Mouse (Mus musculus) small intestine, adult 2 months (tissue): ENCODE measurements around the gene Olfml1.

Experiments
- CTCF ChIP-seq: fragments of 200-500 bp; IDR thresholded peaks from 2 replicates; pipeline ENCODE4 v1.5.1; 2012; ENCODE audit warnings: low read depth, mild to moderate bottlenecking, control low read depth, inconsistent platforms, low read length, moderate library complexity, mixed read lengths; ENCODE audit not compliant: insufficient replicate concordance, insufficient read length; ENCODE audit errors: extremely low read depth
- POLR2A ChIP-seq: fragments of 200-500 bp; IDR thresholded peaks from 2 replicates; pipeline ENCODE4 v1.6.1; 2012; ENCODE audit warnings: low read depth, mild to moderate bottlenecking, control low read depth, inconsistent platforms, low read length, moderate library complexity

DNA sequence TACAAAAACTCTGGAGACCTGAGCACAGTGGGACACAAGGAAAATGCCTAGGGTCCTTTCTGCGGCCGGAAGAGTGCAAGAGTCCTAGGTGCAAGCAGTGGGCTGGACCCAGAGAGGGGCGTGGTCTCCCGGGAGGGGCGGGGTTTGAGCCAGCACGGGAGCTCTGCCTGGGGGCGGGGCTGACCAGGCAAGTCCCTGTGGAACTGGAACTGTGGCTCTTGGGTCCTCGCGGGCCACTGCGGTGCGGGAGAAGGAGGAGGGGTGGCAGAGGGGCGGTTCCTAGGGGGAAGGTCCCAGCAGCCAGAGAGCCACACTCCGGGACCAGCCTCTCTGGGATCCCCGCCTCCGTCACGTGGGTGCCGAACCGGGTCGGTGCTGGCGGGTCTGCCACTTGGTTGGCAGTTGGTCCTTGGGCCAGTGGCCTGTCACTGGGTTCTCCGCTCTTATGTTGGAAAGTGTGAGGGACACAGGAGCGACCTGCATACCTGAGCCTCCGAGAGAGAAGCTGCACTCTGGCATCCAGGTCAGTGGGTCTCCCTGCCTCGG, 27.7 kb downstream of the Olfml1 start, which contains the start of gene Ppfibp2:
- no peak for TF ChIP-seq CTCF
- no peak for TF ChIP-seq POLR2A
